Mouse (Mus musculus): Measurements from ENCODE around the gene Ifit2.
"Not testable (repeated sequence)": the region's sequence is repeated elsewhere in the genome, so short reads cannot be mapped to it uniquely, and the experiment has no call there.

The Ifit2 gene

GRCm38 (mm10) chr19:34596811-34597210 lies 46.3 kb downstream of the Ifit2 start:
- DNase-seq (ENCODE audit: low read depth, low spot score): no peak

DNA sequence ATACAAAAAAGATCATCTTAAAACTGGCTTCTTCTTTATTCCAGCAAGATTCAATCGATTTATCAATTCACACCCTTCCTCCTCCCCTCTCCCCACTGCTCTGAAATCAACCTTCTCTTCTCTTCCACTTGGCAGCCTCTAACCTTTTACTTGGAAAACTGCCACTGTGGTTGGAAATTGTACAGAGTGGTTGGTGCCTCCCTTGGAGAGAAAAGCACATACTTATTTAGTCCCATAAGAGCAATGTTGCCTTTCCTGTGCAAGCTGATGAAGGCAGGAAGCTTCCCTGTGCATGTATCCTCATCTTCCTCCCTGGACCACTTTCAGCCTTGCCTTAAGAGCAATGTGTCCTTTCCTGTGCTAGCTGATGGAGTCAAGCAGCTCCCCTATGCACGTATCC lies 47.8 kb downstream of the Ifit2 start:
- no peak for DNase-seq (ENCODE audit: low read depth, low spot score)

GRCm38 (mm10) chr19:34599250-34599649 lies 48.8 kb downstream of the Ifit2 start:
- DNase-seq (ENCODE audit: low read depth, low spot score): not testable (repeated sequence)

- not testable (repeated sequence) for DNase-seq (ENCODE audit: low read depth, low spot score)
Observed at GRCm38 (mm10) chr19:34601888-34602287, 51.4 kb downstream of the Ifit2 start, which contains the start of gene Ifit1bl1. Ifit1bl1 (minus strand) TSS chr19:34601956.

- no peak for DNase-seq (ENCODE audit: low read depth, low spot score)
Observed at GRCm38 (mm10) chr19:34605472-34605871, 55.0 kb downstream of the Ifit2 start.

GRCm38 (mm10) chr19:34607237-34608051 lies 57.0 kb downstream of the Ifit2 start, which contains the start of gene Ifit3b:
Ifit3b (plus strand) TSS chr19:34607970.
- not testable (repeated sequence) for DNase-seq (ENCODE audit: low read depth, low spot score)

DNA sequence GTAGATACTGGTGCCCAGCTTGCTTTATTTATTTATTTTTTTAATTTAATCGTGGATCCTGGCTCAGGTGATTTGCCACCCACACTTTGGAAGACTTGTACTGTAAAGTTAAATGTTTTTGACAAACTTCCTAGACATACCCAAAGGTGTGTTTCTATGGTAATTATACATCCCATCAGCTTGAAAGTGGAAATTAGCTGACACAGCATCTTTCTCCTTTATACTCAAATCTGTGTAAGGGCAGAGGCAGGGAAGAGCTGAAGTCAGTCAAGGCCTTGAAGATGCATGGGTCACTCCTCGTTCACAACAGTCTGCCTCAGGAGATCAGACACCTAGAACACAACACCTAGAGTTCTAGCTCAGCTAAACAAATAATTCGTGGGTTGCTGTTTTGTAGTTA lies 59.6 kb downstream of the Ifit2 start:
- DNase-seq (ENCODE audit: low read depth, low spot score): not testable (repeated sequence)

DNA sequence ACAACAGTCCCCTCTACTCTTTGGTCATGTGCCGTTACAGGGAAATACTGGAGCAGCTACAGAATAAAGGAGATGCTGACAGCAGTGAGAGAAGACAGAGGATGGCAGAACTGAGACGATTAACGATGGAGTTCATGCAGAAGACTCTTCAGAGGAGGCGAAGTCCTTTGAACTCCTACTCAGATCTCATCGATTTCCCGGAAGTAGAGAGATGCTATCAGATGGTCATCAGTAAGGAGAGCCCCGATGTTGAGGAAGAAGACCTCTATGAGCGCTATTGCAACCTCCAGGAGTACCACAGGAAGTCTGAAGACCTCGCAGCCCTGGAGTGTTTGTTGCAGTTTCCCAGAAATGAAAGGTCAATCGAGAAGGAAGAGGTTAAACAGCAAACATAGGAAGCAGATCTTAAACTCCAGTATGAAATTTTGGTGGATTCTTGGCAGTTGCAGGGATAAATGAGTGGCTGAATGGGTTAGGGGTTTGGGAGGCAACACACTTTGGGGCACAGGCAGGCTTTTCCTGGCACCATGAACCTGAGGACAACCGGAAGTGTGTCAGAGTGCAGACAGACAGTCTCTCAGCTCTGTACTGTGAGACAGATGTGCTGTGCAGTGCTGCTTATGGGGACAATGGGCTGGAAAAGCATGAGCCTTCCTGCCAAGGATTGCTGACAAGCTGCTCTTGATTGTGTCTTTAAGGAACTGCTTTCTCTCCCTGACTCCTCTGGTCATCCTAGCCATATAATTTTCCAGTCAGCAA lies 61.9 kb downstream of the Ifit2 start:
- DNase-seq (ENCODE audit: low read depth, low spot score): not testable (repeated sequence)

DNA sequence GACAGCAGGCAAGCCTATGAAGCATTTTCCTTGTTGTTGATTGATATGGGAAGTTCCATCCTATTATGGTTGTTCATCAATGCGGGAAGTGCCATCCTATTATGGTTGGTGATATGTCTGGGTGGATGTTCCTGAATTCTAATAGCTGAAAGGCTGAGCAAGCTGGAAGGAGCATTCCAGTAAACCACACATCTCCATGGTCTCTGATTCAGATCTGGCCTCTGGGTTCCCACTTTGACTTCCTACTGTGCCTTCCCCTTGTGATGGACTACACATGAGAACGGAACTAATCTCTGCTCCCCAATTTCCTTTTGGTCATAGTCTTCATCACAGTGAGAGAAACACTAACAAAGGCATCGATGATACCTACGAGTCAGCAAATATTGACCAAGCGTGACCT lies 70.4 kb downstream of the Ifit2 start:
- no peak for DNase-seq (ENCODE audit: low read depth, low spot score)

DNA sequence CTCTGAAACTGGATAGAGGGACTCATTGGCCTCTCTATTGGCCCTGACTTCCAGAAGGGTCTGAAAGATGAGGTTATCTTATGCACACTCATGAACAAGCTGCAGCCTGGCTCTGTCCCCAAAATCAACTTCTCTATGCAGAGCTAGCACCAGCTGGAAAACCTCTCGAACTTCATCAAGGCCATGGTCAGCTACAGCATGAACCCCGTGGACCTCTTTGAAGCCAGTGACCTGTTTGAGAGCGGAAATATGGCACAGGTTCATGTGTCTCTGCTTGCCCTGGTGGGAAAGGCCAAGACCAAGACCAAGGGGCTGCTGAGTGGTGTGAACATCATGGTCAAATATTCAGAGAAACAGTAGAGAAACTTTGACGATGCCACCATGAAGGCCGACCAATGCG lies 73.3 kb downstream of the Ifit2 start:
- DNase-seq (ENCODE audit: low read depth, low spot score): no peak

GRCm38 (mm10) chr19:34624663-34625062 lies 74.2 kb downstream of the Ifit2 start:
- DNase-seq (ENCODE audit: low read depth, low spot score): no peak

Data from retina, adult 2 months (tissue).